Mouse (Mus musculus) CH12.LX (cell line): ENCODE data around the gene Prox1. TPM values are rescaled to one million over a fixed set of nuclear protein-coding genes. Genes with fewer than 3 reads are reported as not detected.
A peak's percentile ranks its signal among the peaks of the same experiment; 100 is the strongest.

ENCODE experiments used
- DNase-seq: peaks from one replicate; pipeline ENCODE4 v3.0.0-alpha.2; 2013; ENCODE audit errors: extremely low read depth
- H3K27ac ChIP-seq: 2 replicates; pipeline ENCODE4 v1.5.1; 2012; ENCODE audit warnings: low read depth, mild to moderate bottlenecking, control low read depth, moderate library complexity; ENCODE audit not compliant: insufficient read depth
- H3K27me3 ChIP-seq: replicated peaks from 2 replicates; pipeline ENCODE3; 2012; ENCODE audit warnings: inconsistent platforms
- H3K36me3 ChIP-seq, 2 experiments: replicated peaks in 1 of 2; 2 replicates each; pipeline versions ENCODE3 to v1.6.1; 2012; ENCODE audit warnings: inconsistent platforms in 1 of 2, low read length in 1 of 2, mild to moderate bottlenecking in 1 of 2, mixed read lengths in 1 of 2, moderate library complexity in 1 of 2; ENCODE audit not compliant: control insufficient read depth in 1 of 2, insufficient read depth in 1 of 2
- H3K4me1 ChIP-seq, 2 experiments: 2 replicates each; pipeline ENCODE4 v1.6.1; 2012; ENCODE audit warnings: inconsistent platforms in 1 of 2, moderate library complexity in 1 of 2; ENCODE audit not compliant: insufficient read depth in 2 of 2, control insufficient read depth in 1 of 2
- H3K4me2 ChIP-seq: 2 replicates; pipeline ENCODE4 v1.6.1; 2012; ENCODE audit warnings: low read depth, mild to moderate bottlenecking, control low read depth; ENCODE audit not compliant: poor library complexity, insufficient read depth, severe bottlenecking
- H3K4me3 ChIP-seq, 3 experiments: fragments of 150-350 bp in 1 of 3; sonication (generic) in 1 of 3; replicated peaks in 1 of 3; 2 replicates each; pipeline versions ENCODE3 to v1.5.1; 2011 to 2012; ENCODE audit warnings: low read depth in 2 of 3, low read length in 2 of 3, mild to moderate bottlenecking in 2 of 3, moderate library complexity in 2 of 3, control low read depth in 1 of 3, improper control_type of control experiment in 1 of 3, inconsistent platforms in 1 of 3, mixed read lengths in 1 of 3; ENCODE audit not compliant: poor library complexity in 1 of 3
- H3K79me2 ChIP-seq: replicated peaks from 2 replicates; pipeline ENCODE4 v1.6.1; 2012; ENCODE audit warnings: mild to moderate bottlenecking, moderate library complexity; ENCODE audit not compliant: control insufficient read depth, poor library complexity, insufficient read depth, severe bottlenecking; ENCODE audit errors: extremely low read depth
- H3K9ac ChIP-seq: 2 replicates; pipeline ENCODE4 v1.6.1; 2012; ENCODE audit warnings: low read depth, mild to moderate bottlenecking, control low read depth, moderate library complexity; ENCODE audit not compliant: insufficient read depth
- H3K9me3 ChIP-seq: replicated peaks from 2 replicates; pipeline ENCODE3; 2012; ENCODE audit warnings: low read length, inconsistent platforms, mixed read lengths
- CHD1 ChIP-seq: IDR thresholded peaks from 2 replicates; pipeline ENCODE4 v1.6.1; 2012; ENCODE audit warnings: low read depth, low read length, improper control_type of control experiment, inconsistent platforms
- CHD2 ChIP-seq: IDR thresholded peaks from 2 replicates; pipeline ENCODE4 v1.6.1; 2011; ENCODE audit warnings: low read length, improper control_type of control experiment
- CTCF ChIP-seq, 2 experiments: IDR thresholded peaks in 1 of 2; conservative IDR thresholded peaks in 1 of 2; 2 replicates each; pipeline ENCODE4 v1.5.1; 2011 to 2012; ENCODE audit warnings: low read depth in 2 of 2, low read length in 2 of 2, improper control_type of control experiment in 1 of 2, inconsistent platforms in 1 of 2, mild to moderate bottlenecking in 1 of 2, moderate library complexity in 1 of 2
- E2F4 ChIP-seq: IDR thresholded peaks from 2 replicates; pipeline ENCODE4 v1.6.1; 2011; ENCODE audit warnings: low read depth, low read length, improper control_type of control experiment; ENCODE audit not compliant: insufficient replicate concordance
- ELF1 ChIP-seq: IDR thresholded peaks from 2 replicates; pipeline ENCODE4 v1.6.1; 2014; ENCODE audit warnings: low read depth, mild to moderate bottlenecking, inconsistent platforms, low read length, improper control_type of control experiment
- EP300 ChIP-seq: IDR thresholded peaks from 2 replicates; pipeline ENCODE4 v1.6.1; 2011; ENCODE audit warnings: low read length, improper control_type of control experiment
- ETS1 ChIP-seq: conservative IDR thresholded peaks from 2 replicates; pipeline ENCODE4 v1.6.1; 2012; ENCODE audit warnings: low read depth, mild to moderate bottlenecking, inconsistent platforms, low read length, improper control_type of control experiment, moderate library complexity
- HCFC1 ChIP-seq: IDR thresholded peaks from 2 replicates; pipeline ENCODE4 v1.6.1; 2012; ENCODE audit warnings: low read depth, mild to moderate bottlenecking, inconsistent platforms, low read length, improper control_type of control experiment
- IRF4 ChIP-seq: IDR thresholded peaks from 2 replicates; pipeline ENCODE4 v1.6.1; 2014; ENCODE audit warnings: low read depth, mild to moderate bottlenecking, inconsistent platforms, low read length, improper control_type of control experiment
- JUND ChIP-seq: conservative IDR thresholded peaks from 2 replicates; pipeline ENCODE4 v1.6.1; 2011; ENCODE audit warnings: low read depth, low read length, improper control_type of control experiment
- MAFK ChIP-seq: IDR thresholded peaks from 2 replicates; pipeline ENCODE4 v1.6.1; 2011; ENCODE audit warnings: low read length, improper control_type of control experiment; ENCODE audit not compliant: insufficient replicate concordance
- MAZ ChIP-seq: IDR thresholded peaks from 2 replicates; pipeline ENCODE4 v1.6.1; 2012; ENCODE audit warnings: low read depth, mild to moderate bottlenecking, inconsistent platforms, low read length, improper control_type of control experiment, moderate library complexity
- POLR2AphosphoS2 ChIP-seq: IDR thresholded peaks from 2 replicates; pipeline ENCODE4 v1.6.1; 2011; ENCODE audit warnings: low read depth, low read length, improper control_type of control experiment
- RCOR1 ChIP-seq: conservative IDR thresholded peaks from 2 replicates; pipeline ENCODE4 v1.6.1; 2012; ENCODE audit warnings: low read depth, mild to moderate bottlenecking, inconsistent platforms, low read length, improper control_type of control experiment
- SMC3 ChIP-seq: IDR thresholded peaks from 2 replicates; pipeline ENCODE4 v1.6.1; 2011; ENCODE audit warnings: low read depth, low read length, improper control_type of control experiment
- TBP ChIP-seq: conservative IDR thresholded peaks from 2 replicates; pipeline ENCODE4 v1.6.1; 2011; ENCODE audit warnings: low read depth, low read length, improper control_type of control experiment
- UBTF ChIP-seq: IDR thresholded peaks from 2 replicates; pipeline ENCODE4 v1.6.1; 2012; ENCODE audit warnings: low read depth, mild to moderate bottlenecking, inconsistent platforms, low read length, improper control_type of control experiment, moderate library complexity
- USF2 ChIP-seq: conservative IDR thresholded peaks from 2 replicates; pipeline ENCODE4 v1.6.1; 2011; ENCODE audit warnings: low read depth, low read length, improper control_type of control experiment
- ZC3H11A ChIP-seq: IDR thresholded peaks from 2 replicates; pipeline ENCODE4 v1.6.1; 2012; ENCODE audit warnings: low read depth, mild to moderate bottlenecking, inconsistent platforms, low read length, improper control_type of control experiment
- ZMIZ1 ChIP-seq: IDR thresholded peaks from 2 replicates; pipeline ENCODE4 v1.6.1; 2012; ENCODE audit warnings: low read depth, mild to moderate bottlenecking, inconsistent platforms, low read length, improper control_type of control experiment
- ZNF384 ChIP-seq: IDR thresholded peaks from 2 replicates; pipeline ENCODE4 v1.6.1; 2012; ENCODE audit warnings: low read depth, low read length, improper control_type of control experiment, inconsistent platforms
- dilution Hi-C: fragments of 300-500 bp; cut with MboI; formaldehyde crosslinking; loops from 2 replicates; pipeline ENCODE4 v1.14.3; 2020; ENCODE audit warnings: low sequenced_read_pairs; ENCODE audit not compliant: extremely low pct_unique_long_range_greater_than_20kb, extremely low pct_ligation_motif_present
- in situ Hi-C: fragments of 300-500 bp; cut with MboI; formaldehyde crosslinking; loops from 3 replicates; pipeline ENCODE4 v1.14.3; 2019; ENCODE audit warnings: low sequenced_read_pairs, low pct_ligation_motif_present, low pct_unique_long_range_greater_than_20kb, mixed read lengths
- polyA plus RNA-seq: library from polyadenylated mRNA; unstranded; fragments of >175 nt; gene quantifications from 2 replicates; pipeline ENCODE4 v1.2.1, GENCODE M21; 2012; ENCODE audit warnings: low read depth; ENCODE audit not compliant: insufficient read length
- total RNA-seq, 2 experiments: library from RNA; depleted of rRNA; stranded (reverse); fragments of 300-350 nt in 1 of 2; fragments of >200 nt in 1 of 2; gene quantifications; 2 replicates each; pipeline ENCODE4 v1.2.3; 2012 to 2014

The Prox1 gene
- total RNA-seq (2012; rRNA removed) (0.04 TPM in 2 replicates), total RNA-seq (2014; rRNA removed) (not detected in 2 replicates), polyA plus RNA-seq (0.12 and 0.27 TPM in 2 replicates)

- Histone ChIP-seq H3K36me3 (no peaks in the 10 kb centered on the region), H3K4me2 (peak within 1 kb of the TSS; percentile 90), H3K27ac (no peak within 1 kb of the TSS), H3K27me3 (peaks cover 53% of the 10 kb centered on the region), H3K9me3 (peaks cover 12% of the 10 kb centered on the region), H3K9ac (peak within 1 kb of the TSS; percentile 21), H3K4me3 (peak within 1 kb of the TSS in 2 of 3 experiments; percentile 51 to 70), H3K79me2 (no peaks in the 10 kb centered on the region), H3K4me1 (peaks cover 0 to 14% of the 10 kb centered on the region in 2 experiments; a peak in 2 of 4 replicates)
- dilution Hi-C loops, result no loop called here
- in situ Hi-C loops, result no loop called here
- DNase-seq, result peak; percentile 29
- TF ChIP-seq ELF1, result peak; percentile 57
- TF ChIP-seq ZC3H11A, result no peak
Measured at GRCm38 (mm10) chr1:190169911-190170818, at the start of gene Prox1. Prox1 (minus strand) TSS chr1:190170714.

- TF ChIP-seq POLR2AphosphoS2 (no peak), CHD1 (no peak), ZNF384 (no peak), MAFK (no peak), ZC3H11A (no peak), SMC3 (no peak), E2F4 (no peak), ZMIZ1 (no peak), ETS1 (no peak)
- dilution Hi-C loops, result no loop called here
- peaks cover 9% of the 10 kb centered on the region for H3K27me3 ChIP-seq
- H3K4me3 ChIP-seq, result no peak overlapping the region
- no peak overlapping the region for H3K4me2 ChIP-seq
- no peaks in the 10 kb centered on the region for H3K4me1 ChIP-seq
- no peak overlapping the region for H3K9ac ChIP-seq
- in situ Hi-C loops, result no loop called here
- no peaks in the 10 kb centered on the region for H3K36me3 ChIP-seq
- H3K27ac ChIP-seq, result no peak overlapping the region
- no peak for DNase-seq
- peaks cover 3% of the 10 kb centered on the region for H3K9me3 ChIP-seq
- H3K79me2 ChIP-seq, result no peaks in the 10 kb centered on the region
Measured at GRCm38 (mm10) chr1:190216621-190217020, 46.1 kb upstream of the Prox1 start.

DNA sequence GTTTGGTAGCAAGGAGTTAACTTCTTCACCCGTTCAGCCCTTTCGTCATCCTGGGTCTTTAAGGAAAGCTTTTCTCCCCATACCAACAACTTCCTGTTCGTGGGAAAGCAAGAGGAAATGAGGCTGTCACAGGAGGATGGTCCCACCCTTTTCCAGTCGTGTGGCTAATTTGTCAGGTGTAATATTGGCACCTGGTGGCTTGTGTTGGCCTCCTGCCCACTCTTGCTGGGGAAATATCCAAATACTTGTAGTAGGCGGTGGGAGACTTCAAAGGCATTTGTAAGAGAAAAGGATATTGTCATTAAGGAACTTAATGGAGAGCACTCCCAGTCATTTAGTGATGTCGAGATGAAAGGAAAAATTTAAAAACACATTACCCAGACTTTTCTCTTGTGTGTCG, 44.1 kb upstream of the Prox1 start:
- in situ Hi-C loops (no loop called here), dilution Hi-C loops (no loop called here)
- Histone ChIP-seq H3K9me3 (peaks cover 3% of the 10 kb centered on the region), H3K4me3 (no peak overlapping the region), H3K36me3 (no peaks in the 10 kb centered on the region), H3K4me2 (no peak overlapping the region), H3K9ac (no peak overlapping the region), H3K27ac (no peak overlapping the region), H3K79me2 (no peaks in the 10 kb centered on the region), H3K27me3 (no peaks in the 10 kb centered on the region), H3K4me1 (no peaks in the 10 kb centered on the region)
- no peak for DNase-seq
- TF ChIP-seq ZC3H11A (no peak), EP300 (no peak), HCFC1 (no peak), USF2 (no peak), ELF1 (no peak), TBP (no peak), CTCF (conservative IDR thresholded peaks at IDR 0.05 in 1 of 2, IDR thresholded peaks at IDR 0.05 in 1 of 2; ENCODE audit: low read depth in 2 of 2, low read length in 2 of 2) (no peak), RCOR1 (no peak), SMC3 (no peak), CHD1 (no peak), ETS1 (no peak), UBTF (no peak), IRF4 (no peak), CHD2 (no peak), MAZ (no peak), JUND (no peak)
- TF ChIP-seq, all 38 proteins: peak for 0
